Mouse (Mus musculus) embryonic stem cell, embryonic (primary cell): ENCODE data around the gene Camkmt.

Experiments
- CTCF ChIA-PET, 4 experiments: fragments of 300-600 bp in 2 of 4; fragments of 350-600 bp in 2 of 4; sonication (Branson Sonifier 250); formaldehyde crosslinking; loops; one replicate each; lab custom pipeline; 2022; ENCODE audit warnings: inconsistent platforms in 2 of 4; lab: Charles Lee
- POLR2A ChIA-PET, 4 experiments: fragments of 300-600 bp in 2 of 4; fragments of 350-600 bp in 2 of 4; sonication (Branson Sonifier 250); formaldehyde crosslinking; loops; one replicate each; lab custom pipeline; 2022; ENCODE audit warnings: antibody characterized with exemption in 4 of 4, inconsistent platforms in 1 of 4; lab: Charles Lee

Gene Camkmt

GRCm38 (mm10) chr17:85393891-85394321 lies 303.6 kb downstream of the Camkmt start:
- POLR2A ChIA-PET: interaction anchor here in 2 of 4 experiments (0.6 to 0.7 kb wide), 2 partner anchors 62 to 70 kb away, joined by 3 to 4 read pairs; no protein-coding TSS in a partner anchor
- CTCF ChIA-PET: no interaction called here

GRCm38 (mm10) chr17:85395502-85395901 lies 305.1 kb downstream of the Camkmt start:
- ChIA-PET POLR2A (interaction anchor here in 2 of 4 experiments (0.6 to 1.0 kb wide), 5 partner anchors 30 to 238 kb away, joined by 3 to 7 read pairs (median 3); no protein-coding TSS in a partner anchor), CTCF (interaction anchor here in 2 of 4 experiments (0.6 to 0.7 kb wide), 5 partner anchors 18 to 238 kb away, joined by 3 to 11 read pairs (median 4); no protein-coding TSS in a partner anchor)

- POLR2A ChIA-PET: interaction anchor here in 1 of 4 experiments (1.3 kb wide), 1 partner anchor 83 kb away, joined by 3 read pairs; no protein-coding TSS in a partner anchor
- CTCF ChIA-PET: no interaction called here
Measured at GRCm38 (mm10) chr17:85400751-85401150, 310.4 kb downstream of the Camkmt start.

GRCm38 (mm10) chr17:85405161-85405560 lies 314.8 kb downstream of the Camkmt start:
- ChIA-PET POLR2A (interaction anchor here in 1 of 4 experiments (1.4 kb wide), 2 partner anchors 14 to 243 kb away, joined by 3 read pairs; no protein-coding TSS in a partner anchor), CTCF (interaction anchor here in 1 of 4 experiments (1.5 kb wide), 1 partner anchor 53 kb away, joined by 3 read pairs; no protein-coding TSS in a partner anchor)

- CTCF ChIA-PET: interaction anchor here in 1 of 4 experiments (0.7 kb wide), 1 partner anchor 243 kb away, joined by 6 read pairs; no protein-coding TSS in a partner anchor
- POLR2A ChIA-PET: interaction anchor here in 2 of 4 experiments (0.6 to 0.7 kb wide), 3 partner anchors 154 to 347 kb away, joined by 3 read pairs; no protein-coding TSS in a partner anchor
Measured at GRCm38 (mm10) chr17:85406195-85406594, 315.8 kb downstream of the Camkmt start.

- CTCF ChIA-PET: no interaction called here
- POLR2A ChIA-PET: no interaction called here
Measured at GRCm38 (mm10) chr17:85428831-85429230, 338.5 kb downstream of the Camkmt start.

GRCm38 (mm10) chr17:85432923-85433322 lies 342.6 kb downstream of the Camkmt start:
- CTCF ChIA-PET: no interaction called here
- POLR2A ChIA-PET: interaction anchor here in 1 of 4 experiments (0.7 to 2.0 kb wide), 3 partner anchors 9 to 158 kb away, joined by 3 to 5 read pairs (median 4); no protein-coding TSS in a partner anchor

GRCm38 (mm10) chr17:85443036-85443435 lies 352.7 kb downstream of the Camkmt start:
- POLR2A ChIA-PET: interaction anchor here in 1 of 4 experiments (1.1 kb wide), 1 partner anchor 48 kb away, joined by 3 read pairs; no protein-coding TSS in a partner anchor
- CTCF ChIA-PET: interaction anchor here in 2 of 4 experiments (0.5 to 0.6 kb wide), 2 partner anchors 44 to 253 kb away, joined by 3 to 4 read pairs; no protein-coding TSS in a partner anchor

- CTCF ChIA-PET: interaction anchor here in 1 of 4 experiments (0.6 kb wide), 1 partner anchor 91 kb away, joined by 4 read pairs; no protein-coding TSS in a partner anchor
- POLR2A ChIA-PET: interaction anchor here in 2 of 4 experiments (0.6 to 1.8 kb wide), 9 partner anchors 9 to 425 kb away, joined by 3 to 4 read pairs (median 3); no protein-coding TSS in a partner anchor
Measured at GRCm38 (mm10) chr17:85454419-85454983, 364.1 kb downstream of the Camkmt start.

GRCm38 (mm10) chr17:85455063-85455462 lies 364.7 kb downstream of the Camkmt start:
- ChIA-PET CTCF (interaction anchor here in 1 of 4 experiments (0.6 kb wide), 1 partner anchor 92 kb away, joined by 4 read pairs; no protein-coding TSS in a partner anchor), POLR2A (interaction anchor here in 2 of 4 experiments (0.6 to 1.8 kb wide), 8 partner anchors 9 to 320 kb away, joined by 3 to 4 read pairs (median 3); no protein-coding TSS in a partner anchor)

- CTCF ChIA-PET: interaction anchor here in 1 of 4 experiments (0.7 kb wide), 1 partner anchor 13 kb away, joined by 4 read pairs; no protein-coding TSS in a partner anchor
- POLR2A ChIA-PET: interaction anchor here in 1 of 4 experiments (0.6 kb wide), 1 partner anchor 1374 kb away, joined by 4 read pairs; no protein-coding TSS in a partner anchor
Measured at GRCm38 (mm10) chr17:85458075-85458474, 367.7 kb downstream of the Camkmt start.

GRCm38 (mm10) chr17:85458589-85458988 lies 368.2 kb downstream of the Camkmt start:
- ChIA-PET POLR2A (interaction anchor here in 2 of 4 experiments (0.6 kb wide), 2 partner anchors 27 to 1373 kb away, joined by 3 to 4 read pairs; no protein-coding TSS in a partner anchor), CTCF (no interaction called here)

- CTCF ChIA-PET: no interaction called here
- POLR2A ChIA-PET: no interaction called here
Measured at GRCm38 (mm10) chr17:85461577-85461976, 371.2 kb downstream of the Camkmt start.

GRCm38 (mm10) chr17:85463497-85464392 lies 373.4 kb downstream of the Camkmt start:
- ChIA-PET POLR2A (interaction anchor here in 2 of 4 experiments (0.5 to 0.9 kb wide), 5 partner anchors 9 to 1368 kb away, joined by 3 to 8 read pairs (median 4); no protein-coding TSS in a partner anchor), CTCF (no interaction called here)

GRCm38 (mm10) chr17:85464466-85465411 lies 374.4 kb downstream of the Camkmt start:
- CTCF ChIA-PET: no interaction called here
- POLR2A ChIA-PET: interaction anchor here in 2 of 4 experiments (0.5 to 1.3 kb wide), 3 partner anchors 9 to 1369 kb away, joined by 3 to 4 read pairs (median 4); no protein-coding TSS in a partner anchor

GRCm38 (mm10) chr17:85469776-85470175 lies 379.4 kb downstream of the Camkmt start:
- CTCF ChIA-PET: interaction anchor here in 2 of 4 experiments (0.9 to 1.3 kb wide), 2 partner anchors 117 to 280 kb away, joined by 3 read pairs; no protein-coding TSS in a partner anchor
- POLR2A ChIA-PET: interaction anchor here in 1 of 4 experiments (0.6 kb wide), 1 partner anchor 164 kb away, joined by 3 read pairs; no protein-coding TSS in a partner anchor
